Mouse (Mus musculus): ENCODE results near the gene Cxcr5. TPM values are rescaled to one million over a fixed set of nuclear protein-coding genes. Genes with fewer than 3 reads are reported as not detected.

Cxcr5 gene
- polyA plus RNA-seq, 1 experiment from 2014 or later: not detected

- H3K4me3 ChIP-seq (ENCODE audit: low read depth, low read length): peak overlapping the region; percentile 99
- 71% methylated on average over 6 of the region's 6 CpGs for WGBS (ENCODE audit: insufficient replicate concordance)
- no peak for ATAC-seq (ENCODE audit: low read depth)
Measured at GRCm38 (mm10) chr9:44602766-44603165, 41.1 kb upstream of the Cxcr5 start.

DNA sequence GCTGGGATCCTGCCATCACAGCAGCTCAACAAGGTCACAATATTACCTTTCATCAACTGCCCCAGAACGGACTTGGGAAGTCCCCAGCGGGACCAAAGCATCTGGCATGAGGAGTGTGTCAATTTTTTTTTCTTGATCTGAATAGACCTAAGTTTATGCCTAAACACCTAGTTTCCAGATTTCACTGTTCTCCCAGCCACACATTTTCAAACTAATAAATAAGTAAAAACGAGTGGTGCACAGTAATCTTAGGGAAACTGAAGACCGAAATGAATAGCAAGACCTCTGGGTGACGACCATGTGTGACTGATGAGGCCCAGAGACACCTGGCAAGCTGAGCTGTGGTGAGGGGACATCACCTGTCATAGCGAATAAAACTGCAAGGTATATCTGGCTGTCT is 39.1 kb upstream of the Cxcr5 start:
- Histone ChIP-seq H3K9me3 (replicated peaks; ENCODE audit: control insufficient read depth, low read length) (no peaks in the 10 kb centered on the region), H3K27ac (ENCODE audit: low read length) (no peak overlapping the region), H3K9ac (ENCODE audit: low read depth, low read length) (no peak overlapping the region), H3K36me3 (ENCODE audit: control insufficient read depth, insufficient read depth) (no peaks in the 10 kb centered on the region), H3K4me1 (ENCODE audit: control insufficient read depth, low read depth, low read length) (peaks cover 8% of the 10 kb centered on the region), H3K4me2 (ENCODE audit: low read depth, low read length) (no peak overlapping the region), H3K27me3 (ENCODE audit: control insufficient read depth, insufficient read depth, low read depth, low read length) (no peaks in the 10 kb centered on the region), H3K4me3 (ENCODE audit: low read depth, low read length) (no peak overlapping the region)
- ATAC-seq (ENCODE audit: low read depth): no peak
- 79% methylated on average over 6 of the region's 6 CpGs for WGBS (ENCODE audit: insufficient replicate concordance)

More at GRCm38 (mm10) chr9:44602766-44603165, 41.1 kb upstream of the Cxcr5 start:
- Histone ChIP-seq H3K27ac (ENCODE audit: low read length) (peak overlapping the region; percentile 98), H3K9ac (ENCODE audit: low read depth, low read length) (peak overlapping the region; percentile 100; the same call in 1 of the 2 replicates), H3K36me3 (ENCODE audit: control insufficient read depth, insufficient read depth) (peaks cover 6% of the 10 kb centered on the region), H3K4me2 (ENCODE audit: low read depth, low read length) (peak overlapping the region; percentile 73), H3K27me3 (ENCODE audit: control insufficient read depth, insufficient read depth, low read depth, low read length) (no peaks in the 10 kb centered on the region), H3K4me1 (ENCODE audit: control insufficient read depth, low read depth, low read length) (peaks cover 17% of the 10 kb centered on the region), H3K9me3 (replicated peaks; ENCODE audit: control insufficient read depth, low read length) (no peaks in the 10 kb centered on the region)

DNA sequence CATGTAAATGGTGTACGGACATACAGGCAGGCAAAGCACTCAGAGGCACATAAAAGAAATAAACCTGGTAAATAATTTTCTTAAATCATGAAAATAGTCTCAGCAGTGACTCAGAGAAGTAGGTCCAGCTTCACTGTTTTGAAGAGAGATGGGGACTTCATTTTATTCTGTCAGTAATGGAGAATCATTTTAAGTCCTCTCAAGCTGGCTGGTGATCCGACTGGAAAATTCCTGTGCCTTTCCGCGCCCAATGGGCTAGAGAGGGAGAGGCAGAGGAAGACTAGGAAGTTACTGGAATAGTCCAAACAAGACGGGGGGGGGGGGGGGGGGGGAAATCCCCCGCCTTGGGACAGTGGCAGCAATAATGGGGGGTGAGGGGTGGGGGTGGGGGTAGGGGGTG is 37.9 kb upstream of the Cxcr5 start:
- H3K27me3 ChIP-seq (ENCODE audit: control insufficient read depth, insufficient read depth, low read depth, low read length): no peaks in the 10 kb centered on the region
- no peak overlapping the region for H3K27ac ChIP-seq (ENCODE audit: low read length)
- no peak overlapping the region for H3K9ac ChIP-seq (ENCODE audit: low read depth, low read length)
- no peak overlapping the region for H3K4me2 ChIP-seq (ENCODE audit: low read depth, low read length)
- H3K9me3 ChIP-seq (replicated peaks; ENCODE audit: control insufficient read depth, low read length): no peaks in the 10 kb centered on the region
- no peaks in the 10 kb centered on the region for H3K36me3 ChIP-seq (ENCODE audit: control insufficient read depth, insufficient read depth)
- ATAC-seq (ENCODE audit: low read depth): no peak
- no peak overlapping the region for H3K4me3 ChIP-seq (ENCODE audit: low read depth, low read length)
- 63% methylated on average over 4 of the region's 6 CpGs for WGBS (ENCODE audit: insufficient replicate concordance)
- peaks cover 8% of the 10 kb centered on the region for H3K4me1 ChIP-seq (ENCODE audit: control insufficient read depth, low read depth, low read length)

- Histone ChIP-seq H3K9me3 (replicated peaks; ENCODE audit: control insufficient read depth, low read length) (no peaks in the 10 kb centered on the region), H3K4me1 (ENCODE audit: control insufficient read depth, low read depth, low read length) (peaks cover 8% of the 10 kb centered on the region), H3K27me3 (ENCODE audit: control insufficient read depth, insufficient read depth, low read depth, low read length) (no peaks in the 10 kb centered on the region), H3K4me3 (ENCODE audit: low read depth, low read length) (no peak overlapping the region), H3K27ac (ENCODE audit: low read length) (no peak overlapping the region), H3K4me2 (ENCODE audit: low read depth, low read length) (no peak overlapping the region; the same call in 1 of the 2 replicates), H3K36me3 (ENCODE audit: control insufficient read depth, insufficient read depth) (no peaks in the 10 kb centered on the region), H3K9ac (ENCODE audit: low read depth, low read length) (no peak overlapping the region)
- WGBS (ENCODE audit: insufficient replicate concordance): 23% methylated on average over 18 of the region's 18 CpGs
- ATAC-seq (ENCODE audit: low read depth): no peak
Measured at GRCm38 (mm10) chr9:44598899-44599495, 37.3 kb upstream of the Cxcr5 start.

DNA sequence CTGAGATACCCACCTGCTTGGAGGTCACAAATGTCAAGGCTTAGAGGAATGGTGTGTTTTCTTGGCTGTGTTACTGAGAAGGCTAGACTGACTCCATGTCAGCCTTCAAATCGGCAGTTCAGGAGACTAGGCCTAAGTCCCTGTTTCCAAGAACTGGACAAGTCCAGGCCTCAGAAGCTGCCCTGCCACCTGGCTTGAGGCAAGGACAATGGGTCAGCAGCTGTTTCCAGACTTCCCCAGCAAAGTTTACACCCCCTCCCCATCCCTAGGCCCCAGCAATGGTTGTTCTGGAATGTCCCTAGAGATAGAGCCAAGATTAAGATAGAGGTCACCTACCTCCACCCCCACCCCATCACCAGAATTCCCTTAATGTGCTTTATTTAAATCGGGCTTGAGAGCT is 36.1 kb upstream of the Cxcr5 start:
- Histone ChIP-seq H3K27me3 (ENCODE audit: control insufficient read depth, insufficient read depth, low read depth, low read length) (no peaks in the 10 kb centered on the region), H3K36me3 (ENCODE audit: control insufficient read depth, insufficient read depth) (no peaks in the 10 kb centered on the region), H3K4me1 (ENCODE audit: control insufficient read depth, low read depth, low read length) (peaks cover 1% of the 10 kb centered on the region), H3K4me3 (ENCODE audit: low read depth, low read length) (no peak overlapping the region), H3K27ac (ENCODE audit: low read length) (no peak overlapping the region), H3K9ac (ENCODE audit: low read depth, low read length) (no peak overlapping the region), H3K9me3 (replicated peaks; ENCODE audit: control insufficient read depth, low read length) (no peaks in the 10 kb centered on the region), H3K4me2 (ENCODE audit: low read depth, low read length) (no peak overlapping the region)
- ATAC-seq (ENCODE audit: low read depth): no peak
- 75% methylated on average over 2 of the region's 2 CpGs for WGBS (ENCODE audit: insufficient replicate concordance)

DNA sequence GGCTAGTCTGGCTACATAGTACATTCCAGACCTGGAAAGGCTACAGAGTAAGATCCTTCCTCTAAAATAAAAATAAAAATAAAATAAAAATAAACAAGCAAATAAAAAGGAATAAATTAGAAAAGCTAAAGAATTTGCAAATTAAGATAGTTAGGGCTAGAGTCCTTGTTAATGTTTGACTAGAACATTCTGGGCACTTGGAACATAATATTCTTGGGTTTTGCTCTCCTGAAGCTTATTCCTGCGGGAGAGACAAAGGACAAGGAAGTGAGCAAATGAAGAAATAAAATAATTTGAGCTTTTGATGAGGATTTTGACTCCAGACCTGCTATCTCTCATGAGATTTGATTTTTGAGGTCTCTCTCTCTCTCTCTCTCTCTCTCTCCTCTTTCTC is 33.9 kb upstream of the Cxcr5 start:
- Histone ChIP-seq H3K27me3 (ENCODE audit: control insufficient read depth, insufficient read depth, low read depth, low read length) (no peaks in the 10 kb centered on the region), H3K9me3 (replicated peaks; ENCODE audit: control insufficient read depth, low read length) (no peaks in the 10 kb centered on the region), H3K36me3 (ENCODE audit: control insufficient read depth, insufficient read depth) (no peaks in the 10 kb centered on the region), H3K4me2 (ENCODE audit: low read depth, low read length) (no peak overlapping the region), H3K9ac (ENCODE audit: low read depth, low read length) (no peak overlapping the region), H3K4me1 (ENCODE audit: control insufficient read depth, low read depth, low read length) (no peaks in the 10 kb centered on the region; the same call in 1 of the 2 replicates), H3K4me3 (ENCODE audit: low read depth, low read length) (no peak overlapping the region), H3K27ac (ENCODE audit: low read length) (no peak overlapping the region)
- ATAC-seq (ENCODE audit: low read depth): no peak
- 75% methylated on average over 1 of the region's 1 CpGs for WGBS (ENCODE audit: insufficient replicate concordance)

- no peak for ATAC-seq (ENCODE audit: low read depth)
- no peak overlapping the region for H3K4me2 ChIP-seq (ENCODE audit: low read depth, low read length)
- no peak overlapping the region for H3K27ac ChIP-seq (ENCODE audit: low read length)
- H3K27me3 ChIP-seq (ENCODE audit: control insufficient read depth, insufficient read depth, low read depth, low read length): no peaks in the 10 kb centered on the region
- H3K9me3 ChIP-seq (replicated peaks; ENCODE audit: control insufficient read depth, low read length): no peaks in the 10 kb centered on the region
- no peak overlapping the region for H3K4me3 ChIP-seq (ENCODE audit: low read depth, low read length)
- H3K36me3 ChIP-seq (ENCODE audit: control insufficient read depth, insufficient read depth): no peaks in the 10 kb centered on the region
- no peak overlapping the region for H3K9ac ChIP-seq (ENCODE audit: low read depth, low read length)
- 70% methylated on average over 9 of the region's 9 CpGs for WGBS (ENCODE audit: insufficient replicate concordance)
- no peaks in the 10 kb centered on the region; the same call in 1 of the 2 replicates for H3K4me1 ChIP-seq (ENCODE audit: control insufficient read depth, low read depth, low read length)
Measured at GRCm38 (mm10) chr9:44594901-44595536, 33.3 kb upstream of the Cxcr5 start.

DNA sequence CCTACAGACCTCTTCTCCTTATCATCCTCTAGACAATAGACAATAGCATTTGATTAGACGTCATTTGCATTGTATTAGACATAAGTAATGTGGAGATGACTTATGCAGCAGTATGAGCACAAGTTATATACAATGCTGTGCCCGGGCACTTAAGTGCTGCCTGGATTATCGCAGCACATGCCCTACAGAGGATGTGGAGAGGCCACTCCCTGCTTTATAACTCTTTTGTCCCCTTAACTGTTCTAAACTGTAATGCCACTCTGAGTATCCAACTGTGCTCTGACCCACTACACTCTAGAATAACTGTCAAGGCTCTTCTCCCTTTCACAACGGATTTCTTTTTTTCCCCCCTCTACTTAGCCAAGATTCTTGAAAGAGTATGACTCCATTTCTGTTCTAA is 32.2 kb upstream of the Cxcr5 start:
- no peaks in the 10 kb centered on the region; the same call in 1 of the 2 replicates for H3K4me1 ChIP-seq (ENCODE audit: control insufficient read depth, low read depth, low read length)
- no peak overlapping the region for H3K9ac ChIP-seq (ENCODE audit: low read depth, low read length)
- no peaks in the 10 kb centered on the region for H3K36me3 ChIP-seq (ENCODE audit: control insufficient read depth, insufficient read depth)
- H3K27me3 ChIP-seq (ENCODE audit: control insufficient read depth, insufficient read depth, low read depth, low read length): no peaks in the 10 kb centered on the region
- H3K4me2 ChIP-seq (ENCODE audit: low read depth, low read length): no peak overlapping the region
- no peak overlapping the region for H3K27ac ChIP-seq (ENCODE audit: low read length)
- 69% methylated on average over 4 of the region's 4 CpGs for WGBS (ENCODE audit: insufficient replicate concordance)
- H3K9me3 ChIP-seq (replicated peaks; ENCODE audit: control insufficient read depth, low read length): no peaks in the 10 kb centered on the region
- H3K4me3 ChIP-seq (ENCODE audit: low read depth, low read length): no peak overlapping the region
- no peak for ATAC-seq (ENCODE audit: low read depth)

DNA sequence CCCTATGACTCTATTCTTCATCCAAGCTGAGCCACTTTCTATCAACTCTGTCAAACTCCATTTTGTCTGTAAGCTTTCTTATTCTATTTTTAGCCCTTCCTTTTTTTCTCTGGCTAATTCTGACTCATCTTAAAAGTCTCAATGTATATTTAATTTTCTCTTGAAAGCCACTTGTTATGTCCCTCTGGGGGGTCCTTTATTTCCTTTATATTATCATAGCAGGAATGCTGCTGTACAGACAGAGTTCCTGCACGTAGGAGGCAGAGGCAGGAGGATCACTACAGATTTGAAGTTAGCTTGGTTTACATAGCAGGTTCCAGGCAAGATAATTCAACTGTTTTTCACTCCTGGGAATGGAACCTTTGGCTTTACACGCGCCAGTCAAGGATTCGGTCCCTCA is 31.5 kb upstream of the Cxcr5 start:
- Histone ChIP-seq H3K36me3 (ENCODE audit: control insufficient read depth, insufficient read depth) (no peaks in the 10 kb centered on the region), H3K9me3 (replicated peaks; ENCODE audit: control insufficient read depth, low read length) (no peaks in the 10 kb centered on the region), H3K27ac (ENCODE audit: low read length) (no peak overlapping the region), H3K4me3 (ENCODE audit: low read depth, low read length) (no peak overlapping the region), H3K4me2 (ENCODE audit: low read depth, low read length) (no peak overlapping the region), H3K4me1 (ENCODE audit: control insufficient read depth, low read depth, low read length) (peaks cover 3% of the 10 kb centered on the region), H3K27me3 (ENCODE audit: control insufficient read depth, insufficient read depth, low read depth, low read length) (no peaks in the 10 kb centered on the region), H3K9ac (ENCODE audit: low read depth, low read length) (no peak overlapping the region)
- no peak for ATAC-seq (ENCODE audit: low read depth)
- 71% methylated on average over 4 of the region's 4 CpGs for WGBS (ENCODE audit: insufficient replicate concordance)

Measured in liver, embryonic 16.5 days (tissue).